Mouse (Mus musculus) lung, postnatal 0 days (tissue): ENCODE measurements around the gene Tbc1d10c.

ENCODE experiments used
- CTCF ChIP-seq: IDR thresholded peaks from 2 replicates; pipeline ENCODE4 v1.5.1; 2016; ENCODE audit warnings: antibody characterized with exemption, mild to moderate bottlenecking
- EP300 ChIP-seq: IDR thresholded peaks from 2 replicates; pipeline ENCODE4 v1.6.1; 2016; ENCODE audit warnings: antibody characterized with exemption, mild to moderate bottlenecking, control low read depth

- no peak for TF ChIP-seq CTCF
- no peak for TF ChIP-seq EP300
These were observed 28.2 kb downstream of the Tbc1d10c start, which contains the start of gene Rps6kb2 for GRCm38 (mm10) chr19:4162646-4163542.
